Mouse (Mus musculus): ENCODE measurements around the gene Fmo5.

DNA sequence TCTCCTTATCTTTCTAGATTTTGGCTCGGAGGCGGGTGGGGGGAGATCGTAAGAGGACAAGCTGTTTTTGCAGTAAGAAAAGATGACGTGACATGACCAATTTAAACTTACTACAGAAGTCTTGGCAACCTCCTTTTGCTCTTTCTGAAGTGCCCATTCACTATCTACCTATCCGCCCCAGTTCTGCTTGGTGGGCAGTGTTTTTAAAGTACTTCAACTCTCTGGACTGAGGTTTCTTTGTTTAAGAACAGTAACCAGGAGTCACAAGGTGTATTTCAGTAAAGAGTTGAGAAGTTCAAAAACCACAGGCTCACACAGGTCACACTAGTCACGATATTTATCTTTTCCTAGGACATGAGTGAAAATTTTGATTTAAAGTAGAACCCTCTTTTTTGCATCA is 33.5 kb upstream of the Fmo5 start:
- TF ChIP-seq CTCF (IDR thresholded peaks at IDR 0.05; ENCODE audit: low read depth) (no peak), EP300 (optimal IDR thresholded peaks at IDR 0.05) (no peak)

Measured in stomach, postnatal 0 days (tissue).